In the genomic region with DNA sequence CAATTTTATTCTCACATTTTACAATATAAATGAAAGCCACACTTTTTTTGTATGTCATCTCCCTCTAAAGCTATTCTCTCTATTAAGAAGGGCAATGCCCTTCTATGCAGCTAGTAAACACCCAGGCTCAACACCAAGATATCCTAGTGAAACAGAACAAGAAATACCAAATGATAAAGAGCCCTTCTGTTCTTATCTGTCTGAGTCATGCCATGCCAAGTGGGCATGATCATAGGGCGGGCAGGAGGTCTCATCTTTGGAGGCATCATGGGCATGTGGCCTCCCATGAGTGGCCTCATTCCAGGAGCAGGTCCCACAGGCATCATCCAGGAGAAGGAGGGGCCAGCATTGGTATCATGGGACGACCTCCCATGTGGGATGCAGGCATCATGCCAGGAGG, we compare ENCODE assay signal across 19 mouse cellular contexts.
DNase-seq lines count a peak whose midpoint lies in the region; ATAC-seq lines count a peak whose summit lies in the region.
"Had no signal": no experiment of that assay in that cellular context is flagged by ENCODE, and none has a peak within 500 bp of the region (broad histone marks: within the 10 kb centered on the region; RNA-seq: fewer than 3 reads in every experiment).

No protein-coding gene starts in this region.

- no peak overlapping the region; the same call in 1 of the 2 replicates for H3K27ac ChIP-seq in liver, embryonic 13.5 days
- H3K27ac ChIP-seq: embryonic facial prominence, embryonic 13.5 days; forebrain, embryonic 10.5 days; limb, embryonic 13.5 days; neural tube, embryonic 15.5 days had no signal

- H3K4me3 ChIP-seq in liver, embryonic 13.5 days (replicated peaks), result no peak overlapping the region
- H3K4me3 ChIP-seq: embryonic facial prominence, embryonic 13.5 days; forebrain, embryonic 10.5 days; heart, embryonic 12.5 days; limb, embryonic 13.5 days; myocyte; neural tube, embryonic 15.5 days had no signal

- H3K27me3 ChIP-seq in liver, embryonic 13.5 days, result no peaks in the 10 kb centered on the region
- H3K27me3 ChIP-seq: embryonic facial prominence, embryonic 13.5 days; heart, embryonic 12.5 days; limb, embryonic 13.5 days; neural tube, embryonic 15.5 days had no signal

- no peaks in the 10 kb centered on the region for H3K9me3 ChIP-seq in liver, embryonic 13.5 days (replicated peaks)
- H3K9me3 ChIP-seq: forebrain, embryonic 10.5 days had no signal

- 23% methylated on average over 2 of the region's 2 CpGs for WGBS in liver, embryonic 13.5 days (ENCODE audit: insufficient replicate concordance)

- H3K4me2 ChIP-seq in liver, embryonic 13.5 days, result peak overlapping the region; percentile 3; the same call in 1 of the 2 replicates
- H3K4me2 ChIP-seq: embryonic facial prominence, embryonic 13.5 days; heart, embryonic 12.5 days; limb, embryonic 13.5 days; midbrain, embryonic 11.5 days; neural tube, embryonic 15.5 days had no signal

- DNase-seq in right cerebral cortex, postnatal 14 days, result peak; percentile 4
- no peak for DNase-seq in right cerebral cortex, adult 18-20 months
- peak; percentile 6 for DNase-seq in liver, embryonic 13.5 days
- no peak for DNase-seq in adipocyte (ENCODE audit: low spot score)
- DNase-seq in lung, postnatal 10 days, result no peak
- DNase-seq: cerebellum, adult 2 months; kidney, adult 2 months; kidney, postnatal 36 days; layer of hippocampus, adult 9-11 months had no signal

- H3K36me3 ChIP-seq in liver, embryonic 13.5 days, result no peaks in the 10 kb centered on the region
- H3K36me3 ChIP-seq: embryonic facial prominence, embryonic 13.5 days; forebrain, embryonic 10.5 days; heart, embryonic 12.5 days; limb, embryonic 13.5 days; neural tube, embryonic 15.5 days had no signal

- ATAC-seq in common myeloid progenitor, adult 5-6 weeks (replicated peaks; ENCODE audit: low read depth, poor library complexity, severe bottlenecking), result peak; percentile 69
- peak; percentile 97 for ATAC-seq in liver, embryonic 13.5 days (ENCODE audit: low read depth)
- peak; percentile 98 for ATAC-seq in megakaryocyte-erythroid progenitor cell, adult 5-6 weeks (replicated peaks; ENCODE audit: low FRiP score, low TSS enrichment, poor library complexity, severe bottlenecking)
- ATAC-seq: hindbrain, embryonic 16.5 days had no signal

- no peak overlapping the region for H3K9ac ChIP-seq in liver, embryonic 13.5 days
- H3K9ac ChIP-seq: embryonic facial prominence, embryonic 13.5 days; heart, embryonic 12.5 days; limb, embryonic 13.5 days; neural tube, embryonic 15.5 days had no signal

- H3K4me1 ChIP-seq in liver, embryonic 13.5 days (replicated peaks), result peaks cover 10% of the 10 kb centered on the region
- H3K4me1 ChIP-seq: embryonic facial prominence, embryonic 13.5 days; forebrain, embryonic 10.5 days; heart, embryonic 12.5 days; limb, embryonic 13.5 days; neural tube, embryonic 15.5 days had no signal

Comparison
In these comparisons a context has a peak if more than half of its experiments do, and no peak if none do; other contexts are left out.
1. DNase-seq: peak in right cerebral cortex, postnatal 14 days (single experiment) and liver, embryonic 13.5 days (single experiment); none in right cerebral cortex, adult 18-20 months (single experiment), adipocyte (single experiment) and lung, postnatal 10 days (single experiment).
2. Peak in every context shown above with its lines, with median percentiles within 50 percentile points of each other: ATAC-seq.